Mouse (Mus musculus): ENCODE measurements around the gene Cse1l. TPM values are rescaled to one million over a fixed set of nuclear protein-coding genes. Genes with fewer than 3 reads are reported as not detected.

The Cse1l gene
- total and polyA plus RNA-seq, 3 experiments: 76.0 to 165 (median 162) TPM

GRCm38 (mm10) chr2:166906523-166907182 is 813 bp downstream of the Cse1l start:
- dilution Hi-C loops (cut with MboI; ENCODE audit: extremely low pct_ligation_motif_present, extremely low pct_unique_long_range_greater_than_20kb, low sequenced_read_pairs): no loop called here
- TF ChIP-seq JUN (IDR thresholded peaks at IDR 0.05; ENCODE audit: insufficient read depth, low read depth, low read length) (no peak), HCFC1 (IDR thresholded peaks at IDR 0.05; ENCODE audit: low read depth, low read length) (no peak), MYC (IDR thresholded peaks at IDR 0.05; ENCODE audit: low read depth, low read length) (peak; percentile 42; the same call in 1 of the 2 replicates), E2F4 (IDR thresholded peaks at IDR 0.05; ENCODE audit: insufficient replicate concordance, low read depth, low read length) (no peak), USF1 (IDR thresholded peaks at IDR 0.05; ENCODE audit: low read depth, low read length) (no peak)
- H3K4me3 ChIP-seq (replicated peaks in 1 of 3; ENCODE audit: low read depth in 2 of 3, low read length in 2 of 3, poor library complexity in 1 of 3): peak overlapping the region; percentile 85 to 99 (median 97)
- H3K9me3 ChIP-seq (replicated peaks; ENCODE audit: low read length): peaks cover 2% of the 10 kb centered on the region
- H3K27ac ChIP-seq (ENCODE audit: insufficient read depth, low read depth): peak overlapping the region; percentile 14; the same call in 1 of the 2 replicates
- peak; percentile 34 for DNase-seq (ENCODE audit: extremely low read depth)
- peak overlapping the region; percentile 74 for H3K9ac ChIP-seq (ENCODE audit: insufficient read depth, low read depth)
- in situ Hi-C loops (cut with MboI; ENCODE audit: low pct_ligation_motif_present, low pct_unique_long_range_greater_than_20kb, low sequenced_read_pairs): no loop called here
- peak overlapping the region; percentile 85 for H3K4me2 ChIP-seq (ENCODE audit: insufficient read depth, low read depth, poor library complexity, severe bottlenecking)
- H3K36me3 ChIP-seq (replicated peaks in 1 of 2; ENCODE audit: control insufficient read depth in 1 of 2, insufficient read depth in 1 of 2, low read length in 1 of 2): peaks cover 5 to 26% of the 10 kb centered on the region in 2 experiments
- peaks cover 3 to 30% of the 10 kb centered on the region in 2 experiments; a peak in 3 of 4 replicates for H3K4me1 ChIP-seq (ENCODE audit: control insufficient read depth in 1 of 2, insufficient read depth in 2 of 2)
- peaks cover 52% of the 10 kb centered on the region for H3K79me2 ChIP-seq (replicated peaks; ENCODE audit: control insufficient read depth, extremely low read depth, insufficient read depth, poor library complexity, severe bottlenecking)
- H3K27me3 ChIP-seq (replicated peaks): no peaks in the 10 kb centered on the region

GRCm38 (mm10) chr2:166909729-166910128 is 3.9 kb downstream of the Cse1l start:
- no peak overlapping the region for H3K9ac ChIP-seq (ENCODE audit: insufficient read depth, low read depth)
- no peak for DNase-seq (ENCODE audit: extremely low read depth)
- no peaks in the 10 kb centered on the region for H3K9me3 ChIP-seq (replicated peaks; ENCODE audit: low read length)
- H3K79me2 ChIP-seq (replicated peaks; ENCODE audit: control insufficient read depth, extremely low read depth, insufficient read depth, poor library complexity, severe bottlenecking): peaks cover 83% of the 10 kb centered on the region
- peaks cover 5 to 41% of the 10 kb centered on the region in 2 experiments for H3K36me3 ChIP-seq (replicated peaks in 1 of 2; ENCODE audit: control insufficient read depth in 1 of 2, insufficient read depth in 1 of 2, low read length in 1 of 2)
- H3K27me3 ChIP-seq (replicated peaks): no peaks in the 10 kb centered on the region
- in situ Hi-C loops (cut with MboI; ENCODE audit: low pct_ligation_motif_present, low pct_unique_long_range_greater_than_20kb, low sequenced_read_pairs): no loop called here
- H3K4me3 ChIP-seq (replicated peaks in 1 of 3; ENCODE audit: low read depth in 2 of 3, low read length in 2 of 3, poor library complexity in 1 of 3): no peak overlapping the region
- TF ChIP-seq ZKSCAN1 (IDR thresholded peaks at IDR 0.05; ENCODE audit: borderline replicate concordance, low read depth, low read length) (no peak), E2F4 (IDR thresholded peaks at IDR 0.05; ENCODE audit: insufficient replicate concordance, low read depth, low read length) (no peak), ZMIZ1 (IDR thresholded peaks at IDR 0.05; ENCODE audit: low read depth, low read length) (no peak), BHLHE40 (IDR thresholded peaks at IDR 0.05; ENCODE audit: low read depth, low read length) (no peak), RAD21 (IDR thresholded peaks at IDR 0.05; ENCODE audit: low read depth, low read length) (no peak), EP300 (IDR thresholded peaks at IDR 0.05; ENCODE audit: low read length) (no peak), IRF4 (IDR thresholded peaks at IDR 0.05; ENCODE audit: low read depth, low read length) (no peak), USF2 (conservative IDR thresholded peaks at IDR 0.05; ENCODE audit: low read depth, low read length) (no peak), MAFK (IDR thresholded peaks at IDR 0.05; ENCODE audit: insufficient replicate concordance, low read length) (no peak), CHD2 (IDR thresholded peaks at IDR 0.05; ENCODE audit: low read length) (no peak), TBP (conservative IDR thresholded peaks at IDR 0.05; ENCODE audit: low read depth, low read length) (no peak), GABPA (IDR thresholded peaks at IDR 0.05; ENCODE audit: insufficient replicate concordance, low read depth, low read length) (no peak), MAX (IDR thresholded peaks at IDR 0.05; ENCODE audit: low read length) (no peak), ZC3H11A (IDR thresholded peaks at IDR 0.05; ENCODE audit: low read depth, low read length) (no peak), POLR2AphosphoS2 (IDR thresholded peaks at IDR 0.05; ENCODE audit: low read depth, low read length) (no peak), CHD1 (IDR thresholded peaks at IDR 0.05; ENCODE audit: low read depth, low read length) (no peak), NELFE (IDR thresholded peaks at IDR 0.05; ENCODE audit: low read depth, low read length) (no peak), POLR2A (IDR thresholded peaks at IDR 0.05; ENCODE audit: low read depth, low read length) (no peak), PAX5 (IDR thresholded peaks at IDR 0.05; ENCODE audit: low read length) (no peak)
- H3K4me2 ChIP-seq (ENCODE audit: insufficient read depth, low read depth, poor library complexity, severe bottlenecking): no peak overlapping the region
- H3K27ac ChIP-seq (ENCODE audit: insufficient read depth, low read depth): no peak overlapping the region
- dilution Hi-C loops (cut with MboI; ENCODE audit: extremely low pct_ligation_motif_present, extremely low pct_unique_long_range_greater_than_20kb, low sequenced_read_pairs): no loop called here
- H3K4me1 ChIP-seq (ENCODE audit: control insufficient read depth in 1 of 2, insufficient read depth in 2 of 2): peaks cover 3 to 32% of the 10 kb centered on the region in 2 experiments; a peak in 3 of 4 replicates
